Mouse (Mus musculus) hindbrain, embryonic 13.5 days (tissue): ENCODE results near the gene Rxfp4. TPM values are rescaled to one million over a fixed set of nuclear protein-coding genes. Genes with fewer than 3 reads are reported as not detected.

ENCODE experiments used
- ATAC-seq: fragments of 200-750 bp; cut with Nextera tagmentation; 2 replicates; pipeline ENCODE4 v1.8.0; 2017; ENCODE audit warnings: moderate TSS enrichment; ENCODE audit not compliant: low FRiP score
- H3K27ac ChIP-seq: fragments of 300-500 bp; sonication (generic); 2 replicates; pipeline ENCODE4 v1.5.1; 2015; ENCODE audit warnings: inconsistent platforms, mild to moderate bottlenecking, moderate library complexity
- H3K27me3 ChIP-seq: fragments of 300-500 bp; sonication (generic); 2 replicates; pipeline ENCODE4 v1.6.1; 2015; ENCODE audit warnings: mild to moderate bottlenecking, inconsistent platforms
- H3K36me3 ChIP-seq: fragments of 300-500 bp; sonication (generic); 2 replicates; pipeline ENCODE4 v1.6.1; 2015; ENCODE audit warnings: mild to moderate bottlenecking, inconsistent platforms
- H3K4me1 ChIP-seq: fragments of 300-500 bp; sonication (generic); replicated peaks from 2 replicates; pipeline ENCODE4 v1.6.1; 2015; ENCODE audit warnings: inconsistent platforms
- H3K4me2 ChIP-seq: fragments of 300-500 bp; sonication (generic); 2 replicates; pipeline ENCODE4 v1.6.1; 2015; ENCODE audit warnings: inconsistent platforms, mild to moderate bottlenecking, moderate library complexity
- H3K4me3 ChIP-seq: fragments of 300-500 bp; sonication (generic); 2 replicates; pipeline ENCODE4 v1.5.1; 2015; ENCODE audit warnings: mild to moderate bottlenecking, inconsistent platforms
- H3K9ac ChIP-seq: fragments of 300-500 bp; sonication (generic); 2 replicates; pipeline ENCODE4 v1.6.1; 2015; ENCODE audit warnings: mild to moderate bottlenecking, inconsistent platforms
- H3K9me3 ChIP-seq: fragments of 300-500 bp; sonication (generic); 2 replicates; pipeline ENCODE4 v1.6.1; 2016; ENCODE audit warnings: inconsistent platforms
- WGBS: fragments of 180-500 bp; shearing (Covaris S2); methylation state at CpG from one replicate; pipeline ENCODE4 v1.1.7; 2015; 5-methylcytosine and 5-hydroxymethylcytosine counted together
- polyA plus RNA-seq: library from polyadenylated mRNA; unstranded; fragments of >200 nt; fragmentation: Nextera tagmentation; extraction: Ambion mirVana; gene quantifications from 2 replicates; pipeline ENCODE4 v1.2.1, GENCODE M21; 2015

Gene Rxfp4
- polyA plus RNA-seq, 1 experiment from 2014 or later = not detected

DNA sequence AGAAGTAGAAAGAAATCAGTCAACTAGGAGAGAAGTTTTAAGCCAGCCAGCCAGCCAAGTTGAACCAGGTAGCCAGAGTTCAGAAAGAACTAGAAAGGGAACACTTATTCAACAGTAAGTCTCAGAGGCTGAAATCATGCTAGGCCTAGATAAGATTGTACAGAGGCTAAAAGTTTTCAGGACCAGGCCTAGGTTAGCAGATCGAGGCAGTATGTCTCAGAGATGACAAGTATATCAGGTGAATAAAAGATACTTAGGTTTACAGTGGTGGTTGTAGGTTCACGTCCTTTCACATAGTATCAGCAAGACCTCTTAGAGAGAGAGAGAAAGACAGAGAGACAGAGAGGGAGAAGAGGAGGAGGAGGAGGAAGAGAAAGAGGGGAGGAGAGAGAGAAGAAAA is 30.9 kb upstream of the Rxfp4 start:
- ATAC-seq = no peak

GRCm38 (mm10) chr3:88677399-88677798 is 24.5 kb upstream of the Rxfp4 start:
- H3K9ac ChIP-seq = peak overlapping the region; percentile 65
- no peak overlapping the region for H3K27ac ChIP-seq
- H3K27me3 ChIP-seq = no peaks in the 10 kb centered on the region
- peak overlapping the region; percentile 59 for H3K4me2 ChIP-seq
- no peaks in the 10 kb centered on the region for H3K9me3 ChIP-seq
- ATAC-seq = no peak
- H3K36me3 ChIP-seq = no peaks in the 10 kb centered on the region
- peak overlapping the region; percentile 30 for H3K4me3 ChIP-seq
- 13% methylated on average over 11 of the region's 11 CpGs for WGBS
- H3K4me1 ChIP-seq = peaks cover 4% of the 10 kb centered on the region; the same call in 1 of the 2 replicates

More for the DNA sequence above, 30.9 kb upstream of the Rxfp4 start:
- H3K9me3 ChIP-seq = no peaks in the 10 kb centered on the region
- H3K9ac ChIP-seq = no peak overlapping the region
- no peak overlapping the region for H3K4me2 ChIP-seq
- no peak overlapping the region for H3K27ac ChIP-seq
- 93% methylated on average over 2 of the region's 2 CpGs for WGBS
- H3K27me3 ChIP-seq = no peaks in the 10 kb centered on the region
- H3K4me1 ChIP-seq = peaks cover 24% of the 10 kb centered on the region
- H3K4me3 ChIP-seq = no peak overlapping the region
- H3K36me3 ChIP-seq = peaks cover 9% of the 10 kb centered on the region

GRCm38 (mm10) chr3:88664095-88664494 is 11.2 kb upstream of the Rxfp4 start:
- no peak overlapping the region for H3K27ac ChIP-seq
- no peaks in the 10 kb centered on the region for H3K36me3 ChIP-seq
- H3K9ac ChIP-seq = no peak overlapping the region
- WGBS = 88% methylated on average over 4 of the region's 4 CpGs
- no peaks in the 10 kb centered on the region for H3K27me3 ChIP-seq
- no peaks in the 10 kb centered on the region for H3K4me1 ChIP-seq
- no peaks in the 10 kb centered on the region for H3K9me3 ChIP-seq
- H3K4me2 ChIP-seq = no peak overlapping the region
- no peak for ATAC-seq
- no peak overlapping the region for H3K4me3 ChIP-seq

DNA sequence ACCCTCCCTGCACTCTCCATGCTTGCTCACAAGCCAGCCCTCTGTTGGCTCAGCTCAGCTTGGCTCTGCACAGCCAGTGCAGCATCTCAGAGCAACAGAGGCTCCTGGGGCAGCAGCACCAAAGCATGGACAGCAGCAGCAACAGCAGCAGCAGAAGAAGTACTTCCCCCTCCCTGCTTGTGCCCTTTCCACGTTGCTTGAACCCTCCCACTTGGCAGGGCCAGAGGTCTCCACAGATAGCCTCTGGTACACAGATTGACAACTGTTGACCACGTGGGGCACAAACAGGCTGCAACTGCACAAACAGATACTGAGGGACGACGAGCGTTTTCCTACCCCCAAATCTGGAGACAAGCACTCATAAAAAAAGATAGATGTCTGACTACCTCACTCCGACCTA is 6.9 kb upstream of the Rxfp4 start:
- no peak overlapping the region for H3K27ac ChIP-seq
- WGBS = 55% methylated on average over 6 of the region's 6 CpGs

DNA sequence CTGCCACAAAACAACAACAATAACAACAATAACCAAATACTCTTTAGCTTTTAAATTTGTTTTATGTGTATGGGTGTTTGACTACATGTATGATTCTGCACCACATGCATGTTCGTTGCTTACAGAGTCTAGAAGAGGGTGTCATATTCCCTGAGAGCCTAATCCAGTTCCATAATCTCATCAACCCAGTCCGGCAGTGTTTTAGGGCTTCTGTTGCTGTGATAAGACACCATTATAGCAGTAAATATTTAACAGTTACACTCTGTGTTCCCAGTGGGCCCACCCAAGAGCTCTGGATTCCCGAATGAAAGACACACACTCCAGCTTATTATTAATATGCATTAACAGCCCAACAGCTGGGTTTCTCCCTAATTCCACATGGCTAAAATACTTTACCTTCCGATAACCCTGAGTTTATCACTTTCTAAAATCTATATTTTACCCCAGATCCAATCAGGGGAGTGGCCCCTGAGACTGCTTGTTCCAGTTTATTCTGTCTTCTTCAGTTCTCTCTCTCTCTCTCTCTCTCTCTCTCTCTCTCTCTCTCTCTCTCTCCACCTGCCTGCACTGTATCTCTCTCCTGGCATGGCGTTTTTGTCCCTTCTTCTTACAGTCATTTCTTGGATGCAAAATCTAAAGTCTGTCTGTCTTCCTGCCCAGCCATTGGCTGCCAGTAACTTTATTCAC is 5.6 kb upstream of the Rxfp4 start:
- no peaks in the 10 kb centered on the region for H3K27me3 ChIP-seq
- H3K9me3 ChIP-seq = no peaks in the 10 kb centered on the region
- H3K36me3 ChIP-seq = no peaks in the 10 kb centered on the region
- no peak for ATAC-seq
- no peak overlapping the region for H3K4me2 ChIP-seq
- no peak overlapping the region for H3K9ac ChIP-seq
- H3K27ac ChIP-seq = no peak overlapping the region
- 75% methylated on average over 5 of the region's 5 CpGs for WGBS
- no peaks in the 10 kb centered on the region for H3K4me1 ChIP-seq
- no peak overlapping the region for H3K4me3 ChIP-seq

More for the DNA sequence above, 6.9 kb upstream of the Rxfp4 start:
- no peak overlapping the region for H3K4me3 ChIP-seq
- no peak for ATAC-seq
- no peaks in the 10 kb centered on the region for H3K36me3 ChIP-seq
- H3K9ac ChIP-seq = no peak overlapping the region
- H3K27me3 ChIP-seq = no peaks in the 10 kb centered on the region
- H3K4me2 ChIP-seq = no peak overlapping the region
- H3K4me1 ChIP-seq = no peaks in the 10 kb centered on the region
- H3K9me3 ChIP-seq = no peaks in the 10 kb centered on the region

GRCm38 (mm10) chr3:88655619-88656018 is 2.7 kb upstream of the Rxfp4 start:
- WGBS = 81% methylated on average over 8 of the region's 8 CpGs
- H3K4me1 ChIP-seq = 0 out of 2 replicates have a peak, but pooled peaks cover 6% of the 10 kb centered on the region
- H3K36me3 ChIP-seq = no peaks in the 10 kb centered on the region
- no peaks in the 10 kb centered on the region for H3K9me3 ChIP-seq
- no peaks in the 10 kb centered on the region for H3K27me3 ChIP-seq
- no peak overlapping the region for H3K4me3 ChIP-seq
- no peak overlapping the region for H3K4me2 ChIP-seq
- no peak overlapping the region for H3K27ac ChIP-seq
- H3K9ac ChIP-seq = no peak overlapping the region
- ATAC-seq = no peak

- Histone ChIP-seq H3K27me3 (no peaks in the 10 kb centered on the region), H3K27ac (no peak overlapping the region), H3K4me3 (no peak overlapping the region), H3K4me1 (0 out of 2 replicates have a peak, but pooled peaks cover 6% of the 10 kb centered on the region), H3K9ac (no peak overlapping the region), H3K36me3 (no peaks in the 10 kb centered on the region; the same call in 1 of the 2 replicates), H3K4me2 (no peak overlapping the region), H3K9me3 (no peaks in the 10 kb centered on the region)
- 85% methylated on average over 4 of the region's 4 CpGs for WGBS
- no peak for ATAC-seq
These were observed 1.7 kb upstream of the Rxfp4 start for GRCm38 (mm10) chr3:88654621-88655020.

- H3K9ac ChIP-seq = no peak overlapping the region
- no peak overlapping the region for H3K27ac ChIP-seq
- 0 out of 2 replicates have a peak, but pooled peaks cover 6% of the 10 kb centered on the region for H3K4me1 ChIP-seq
- no peaks in the 10 kb centered on the region for H3K9me3 ChIP-seq
- 77% methylated on average over 6 of the region's 6 CpGs for WGBS
- H3K4me3 ChIP-seq = no peak overlapping the region
- H3K4me2 ChIP-seq = no peak overlapping the region
- peaks cover 4% of the 10 kb centered on the region for H3K36me3 ChIP-seq
- ATAC-seq = no peak
- H3K27me3 ChIP-seq = no peaks in the 10 kb centered on the region
These were observed 801 bp upstream of the Rxfp4 start for GRCm38 (mm10) chr3:88653516-88654370.

- no peak for ATAC-seq
- no peak overlapping the region for H3K27ac ChIP-seq
- H3K36me3 ChIP-seq = peaks cover 21% of the 10 kb centered on the region
- 81% methylated on average over 18 of the region's 18 CpGs for WGBS
- no peak overlapping the region for H3K4me3 ChIP-seq
- no peaks in the 10 kb centered on the region for H3K9me3 ChIP-seq
- H3K27me3 ChIP-seq = no peaks in the 10 kb centered on the region
- no peak overlapping the region for H3K9ac ChIP-seq
- 0 out of 2 replicates have a peak, but pooled peaks cover 6% of the 10 kb centered on the region for H3K4me1 ChIP-seq
- H3K4me2 ChIP-seq = no peak overlapping the region
These were observed 998 bp downstream of the Rxfp4 start for GRCm38 (mm10) chr3:88651669-88652618.

- 0 out of 2 replicates have a peak, but pooled peaks cover 6% of the 10 kb centered on the region for H3K4me1 ChIP-seq
- ATAC-seq = no peak
- H3K4me3 ChIP-seq = no peak overlapping the region
- H3K27me3 ChIP-seq = no peaks in the 10 kb centered on the region
- no peaks in the 10 kb centered on the region for H3K9me3 ChIP-seq
- H3K9ac ChIP-seq = no peak overlapping the region
- H3K27ac ChIP-seq = no peak overlapping the region
- H3K36me3 ChIP-seq = peaks cover 31% of the 10 kb centered on the region
- no peak overlapping the region for H3K4me2 ChIP-seq
- WGBS = 87% methylated on average over 13 of the region's 13 CpGs
These were observed 2.0 kb downstream of the Rxfp4 start for GRCm38 (mm10) chr3:88650713-88651504.

DNA sequence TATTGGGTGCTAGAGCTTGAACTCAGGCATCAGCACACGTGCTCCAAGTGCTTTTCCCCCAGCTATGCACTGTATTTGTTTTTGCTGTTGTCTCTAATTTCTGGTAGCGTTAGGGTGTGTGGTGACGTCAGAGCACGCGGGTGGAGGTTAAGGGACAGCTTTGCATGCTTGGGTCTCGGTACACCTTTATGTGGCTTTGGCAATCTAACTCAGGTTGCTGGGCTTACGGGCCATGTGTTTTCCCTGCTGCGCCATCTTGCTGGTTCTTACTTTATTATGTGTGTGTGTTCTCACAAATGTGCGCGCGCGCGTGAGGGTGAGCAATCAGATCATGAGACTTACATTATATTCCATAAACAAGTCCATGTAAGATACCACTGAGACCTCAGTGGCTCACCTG is 3.0 kb downstream of the Rxfp4 start:
- Histone ChIP-seq H3K36me3 (peaks cover 40% of the 10 kb centered on the region), H3K27ac (no peak overlapping the region), H3K9ac (no peak overlapping the region), H3K4me2 (no peak overlapping the region), H3K9me3 (no peaks in the 10 kb centered on the region), H3K4me3 (no peak overlapping the region), H3K4me1 (0 out of 2 replicates have a peak, but pooled peaks cover 6% of the 10 kb centered on the region), H3K27me3 (no peaks in the 10 kb centered on the region)
- no peak for ATAC-seq
- WGBS = 94% methylated on average over 13 of the region's 13 CpGs
